Comparison of ENCODE assay signal across 11 mouse cellular contexts in genomic region chr4:141334695-141335094, GRCm38 (mm10). TPM values are rescaled to one million over a fixed set of nuclear protein-coding genes. Genes with fewer than 3 reads are reported as not detected.
A peak's percentile ranks its signal among the peaks of the same experiment; 100 is the strongest.
DNase-seq lines count a peak whose midpoint lies in the region; ATAC-seq lines count a peak whose summit lies in the region.
"Had no signal": no experiment of that assay in that cellular context is flagged by ENCODE, and none has a peak within 500 bp of the region (broad histone marks: within the 10 kb centered on the region; RNA-seq: fewer than 3 reads in every experiment).

No protein-coding gene starts in this region.

- H3K36me3 ChIP-seq in heart, embryonic 14.5 days (ENCODE audit: control insufficient read depth, insufficient read depth, low read length): no peaks in the 10 kb centered on the region
- H3K36me3 ChIP-seq in embryonic facial prominence, embryonic 13.5 days: no peaks in the 10 kb centered on the region
- H3K36me3 ChIP-seq in hindbrain, embryonic 16.5 days (ENCODE audit: control insufficient read depth, insufficient read depth, low read length): no peaks in the 10 kb centered on the region
- no peaks in the 10 kb centered on the region for H3K36me3 ChIP-seq in neural tube, embryonic 11.5 days (ENCODE audit: control insufficient read depth, insufficient read depth, low read length)

- H3K9me3 ChIP-seq in heart, embryonic 14.5 days (ENCODE audit: control insufficient read depth, low read length): no peaks in the 10 kb centered on the region
- H3K9me3 ChIP-seq in embryonic facial prominence, embryonic 13.5 days: no peaks in the 10 kb centered on the region
- no peaks in the 10 kb centered on the region for H3K9me3 ChIP-seq in hindbrain, embryonic 16.5 days (ENCODE audit: control insufficient read depth, low read length)
- no peaks in the 10 kb centered on the region for H3K9me3 ChIP-seq in neural tube, embryonic 11.5 days (ENCODE audit: control insufficient read depth, low read length)

- WGBS in heart, embryonic 14.5 days: 63% methylated on average over 5 of the region's 5 CpGs
- 71% methylated on average over 5 of the region's 5 CpGs for WGBS in embryonic facial prominence, embryonic 13.5 days
- 39% methylated on average over 5 of the region's 5 CpGs for WGBS in hindbrain, embryonic 16.5 days
- WGBS in neural tube, embryonic 11.5 days: 52% methylated on average over 5 of the region's 5 CpGs

- no peaks in the 10 kb centered on the region for H3K27me3 ChIP-seq in heart, embryonic 14.5 days (ENCODE audit: control insufficient read depth, insufficient read depth, low read length)
- H3K27me3 ChIP-seq in embryonic facial prominence, embryonic 13.5 days: peaks cover 2% of the 10 kb centered on the region; the same call in 1 of the 2 replicates
- no peaks in the 10 kb centered on the region for H3K27me3 ChIP-seq in hindbrain, embryonic 16.5 days (replicated peaks; ENCODE audit: control insufficient read depth, insufficient read depth, low read length)
- H3K27me3 ChIP-seq in neural tube, embryonic 11.5 days (ENCODE audit: control insufficient read depth, insufficient read depth, low read length): no peaks in the 10 kb centered on the region

- H3K27ac ChIP-seq in heart, embryonic 14.5 days (replicated peaks in 1 of 2; ENCODE audit: control insufficient read depth in 1 of 2, insufficient read depth in 1 of 2, low read depth in 2 of 2, low read length in 2 of 2): no peak overlapping the region
- H3K27ac ChIP-seq in embryonic facial prominence, embryonic 13.5 days: peak overlapping the region; percentile 22; the same call in 1 of the 2 replicates
- peak overlapping the region; percentile 51 for H3K27ac ChIP-seq in hindbrain, embryonic 16.5 days (ENCODE audit: low read depth, low read length)
- H3K27ac ChIP-seq in neural tube, embryonic 11.5 days (ENCODE audit: low read depth, low read length): peak overlapping the region; percentile 51; the same call in 1 of the 2 replicates

- DNase-seq in heart, adult 8-10 months (ENCODE audit: low spot score): no peak
- DNase-seq in neural tube, embryonic 11.5 days (ENCODE audit: low spot score): no peak
- no peak for DNase-seq in left cerebral cortex, adult 18-20 months (ENCODE audit: low spot score in 2 of 2)
- no peak for DNase-seq in thymus, postnatal 14 days
- DNase-seq in right cerebral cortex, postnatal 4 days: no peak
- DNase-seq: adrenal gland, postnatal 25 days; heart, postnatal 14 days had no signal

- H3K4me2 ChIP-seq in heart, embryonic 14.5 days (ENCODE audit: low read length): no peak overlapping the region
- no peak overlapping the region for H3K4me2 ChIP-seq in embryonic facial prominence, embryonic 13.5 days
- no peak overlapping the region for H3K4me2 ChIP-seq in hindbrain, embryonic 16.5 days (ENCODE audit: low read length)
- H3K4me2 ChIP-seq in neural tube, embryonic 11.5 days (ENCODE audit: low read depth): no peak overlapping the region

- peaks cover 25% of the 10 kb centered on the region in 2 experiments for H3K4me1 ChIP-seq in heart, embryonic 14.5 days (ENCODE audit: control insufficient read depth in 2 of 2, insufficient read depth in 2 of 2, low read length in 2 of 2)
- H3K4me1 ChIP-seq in embryonic facial prominence, embryonic 13.5 days: peaks cover 68% of the 10 kb centered on the region
- peaks cover 13% of the 10 kb centered on the region; the same call in 1 of the 2 replicates for H3K4me1 ChIP-seq in hindbrain, embryonic 16.5 days (ENCODE audit: control insufficient read depth, insufficient read depth, low read depth, low read length)
- peaks cover 27% of the 10 kb centered on the region for H3K4me1 ChIP-seq in neural tube, embryonic 11.5 days (ENCODE audit: control insufficient read depth, insufficient read depth, low read length)

- H3K4me3 ChIP-seq in heart, embryonic 14.5 days (ENCODE audit: control insufficient read depth in 1 of 2, insufficient read depth in 1 of 2, low read depth in 1 of 2, low read length in 2 of 2): no peak overlapping the region
- no peak overlapping the region for H3K4me3 ChIP-seq in embryonic facial prominence, embryonic 13.5 days
- no peak overlapping the region for H3K4me3 ChIP-seq in hindbrain, embryonic 16.5 days (ENCODE audit: low read length)
- H3K4me3 ChIP-seq in neural tube, embryonic 11.5 days (ENCODE audit: low read depth, low read length): no peak overlapping the region

- H3K9ac ChIP-seq in heart, embryonic 14.5 days (ENCODE audit: low read length): peak overlapping the region; percentile 1; the same call in 1 of the 2 replicates
- H3K9ac ChIP-seq in embryonic facial prominence, embryonic 13.5 days: no peak overlapping the region
- peak overlapping the region; percentile 6; the same call in 1 of the 2 replicates for H3K9ac ChIP-seq in hindbrain, embryonic 16.5 days (ENCODE audit: low read depth, low read length)
- H3K9ac ChIP-seq in neural tube, embryonic 11.5 days (ENCODE audit: low read length): peak overlapping the region; percentile 40

- no peak for ATAC-seq in heart, embryonic 14.5 days (ENCODE audit: insufficient number of reproducible peaks, insufficient read depth, low FRiP score, low read depth)
- no peak for ATAC-seq in embryonic facial prominence, embryonic 13.5 days (ENCODE audit: insufficient number of reproducible peaks, insufficient read depth, low FRiP score, low TSS enrichment, low read depth)
- peak; percentile 47; the same call in 1 of the 2 replicates for ATAC-seq in hindbrain, embryonic 16.5 days
- no peak; the same call in 1 of the 2 replicates for ATAC-seq in neural tube, embryonic 11.5 days (ENCODE audit: insufficient read depth, low FRiP score, low TSS enrichment)

RNA-seq across cellular contexts. Expression of gene Fam131c, which starts 33.3 kb away (rescaled TPM):
- polyA plus RNA-seq in heart, embryonic 14.5 days (2014; fragmentation: Nextera tagmentation; extraction: Ambion mirVana): 0.88 and 0.92 TPM in 2 replicates
- total RNA-seq in heart, adult 8-10 months (2022): 1 to 10 TPM; 2.4 to 5.5 (median 4.1) TPM
- 1.7 and 2.9 TPM in 2 replicates for polyA plus RNA-seq in embryonic facial prominence, embryonic 13.5 days (2015; fragmentation: Nextera tagmentation; extraction: Ambion mirVana)
- polyA plus RNA-seq in hindbrain, embryonic 16.5 days (2015; fragmentation: Nextera tagmentation; extraction: Ambion mirVana): 44.3 and 49.8 TPM in 2 replicates
- 0.34 and 0.85 TPM in 2 replicates for polyA plus RNA-seq in neural tube, embryonic 11.5 days (2014; fragmentation: Nextera tagmentation; extraction: Ambion mirVana)
- total RNA-seq in left cerebral cortex, adult 18-20 months (2021): 1 to 10 TPM; 4.2 to 4.3 TPM
- total RNA-seq: megakaryocyte-erythroid progenitor cell, adult 5-6 weeks had no signal

RNA-seq across cellular contexts. Expression of gene Epha2, which starts 33.7 kb away (rescaled TPM):
- 1.9 TPM in 2 replicates for polyA plus RNA-seq in heart, embryonic 14.5 days (2014; fragmentation: Nextera tagmentation; extraction: Ambion mirVana)
- total RNA-seq in heart, adult 8-10 months (2022): 1 to 10 TPM; 4.6 to 7.1 (median 5.2) TPM
- 2.6 and 4.0 TPM in 2 replicates for polyA plus RNA-seq in embryonic facial prominence, embryonic 13.5 days (2015; fragmentation: Nextera tagmentation; extraction: Ambion mirVana)
- 1.1 TPM in 2 replicates for polyA plus RNA-seq in hindbrain, embryonic 16.5 days (2015; fragmentation: Nextera tagmentation; extraction: Ambion mirVana)
- polyA plus RNA-seq in neural tube, embryonic 11.5 days (2014; fragmentation: Nextera tagmentation; extraction: Ambion mirVana): 1.6 and 2.5 TPM in 2 replicates
- total RNA-seq in left cerebral cortex, adult 18-20 months (2021): 1 to 10 TPM; 1.3 to 1.5 TPM

Comparison
In these comparisons a context has a peak if more than half of its experiments do, and no peak if none do; other contexts are left out.
1. H3K27ac ChIP-seq: peak in embryonic facial prominence, embryonic 13.5 days (single experiment), hindbrain, embryonic 16.5 days (single experiment) and neural tube, embryonic 11.5 days (single experiment); none in heart, embryonic 14.5 days (0 of 2).
2. RNA of gene Fam131c, which starts 33.3 kb away (polyA plus RNA-seq): 44.3 to 49.8 TPM in hindbrain, embryonic 16.5 days; 1.7 to 2.9 TPM in embryonic facial prominence, embryonic 13.5 days, 0.88 to 0.92 TPM in heart, embryonic 14.5 days and 0.34 to 0.85 TPM in neural tube, embryonic 11.5 days; every median in the first group is over 10 times any median in the second.